Mouse (Mus musculus) left cerebral cortex, adult 2 months (tissue): ENCODE measurements around the gene Mfn1. TPM values are rescaled to one million over a fixed set of nuclear protein-coding genes. Genes with fewer than 3 reads are reported as not detected.

Source experiments
- DNase-seq, 2 experiments: peaks; one replicate each; pipeline ENCODE4 v3.0.0; 2021 to 2022; ENCODE audit warnings: low spot score in 2 of 2, mixed read lengths in 1 of 2; ENCODE audit errors: extremely low spot score in 1 of 2
- H3K27ac ChIP-seq: fragments of 200-600 bp; 2 replicates; pipeline ENCODE4 v1.8.1; 2022
- H3K4me3 ChIP-seq: fragments of 200-600 bp; 2 replicates; pipeline ENCODE4 v1.8.1; 2022
- CTCF ChIP-seq: fragments of 200-600 bp; IDR thresholded peaks from 2 replicates; pipeline ENCODE4 v1.8.1; 2022; ENCODE audit warnings: antibody characterized with exemption, mild to moderate bottlenecking, moderate library complexity
- intact Hi-C: fragments of 180-260 bp; cut with DNase I; formaldehyde crosslinking; loops from one replicate; pipeline ENCODE4 v1.15.1; 2025
- total RNA-seq, 2 experiments: library from RNA; stranded (reverse); gene quantifications; 2 replicates each; pipeline ENCODE4 v1.2.3; 2021

The Mfn1 gene
- total RNA-seq, 2 experiments from 2014 or later, result 119 to 123 TPM

DNA sequence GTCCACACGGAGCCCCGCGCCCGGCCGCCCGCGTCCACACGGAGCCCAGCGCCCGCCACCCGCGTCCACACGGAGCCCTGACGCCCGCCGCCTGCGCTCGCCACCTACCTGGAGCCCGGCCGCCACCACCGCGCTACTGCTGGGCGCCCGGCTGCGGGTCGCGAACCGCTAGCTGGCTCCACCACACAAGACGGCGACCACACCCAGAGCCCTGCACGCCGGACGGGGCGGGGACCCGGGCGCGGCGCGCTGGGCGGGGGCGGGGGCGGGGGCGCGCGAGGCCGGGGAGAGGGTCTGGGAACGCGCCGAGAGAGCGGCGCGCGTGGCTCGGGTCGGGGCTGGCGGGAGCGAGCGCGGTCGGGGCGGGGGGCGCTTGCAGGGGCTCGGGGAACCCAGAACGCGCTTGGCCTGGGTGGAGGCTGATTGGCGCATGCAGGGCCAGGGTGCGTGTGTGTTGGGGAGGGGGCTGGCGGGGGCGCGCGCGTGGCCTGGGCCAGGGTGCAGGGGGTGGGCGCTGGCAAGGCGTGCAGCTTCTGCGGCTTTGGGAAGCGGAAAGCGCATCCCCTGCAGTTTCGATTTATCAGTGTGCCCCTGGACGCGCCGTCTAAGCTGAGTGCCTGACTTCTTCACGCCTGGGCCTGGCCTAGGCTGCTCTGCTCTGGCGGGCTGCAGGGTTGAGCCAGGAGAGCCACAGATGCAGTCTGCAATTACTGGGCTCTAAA lies 87.2 kb downstream of the Mfn1 start, which contains the start of gene Gnb4:
Gnb4 (minus strand) TSS at position 255 of the 722 bp plus-strand sequence.
- DNase-seq, result peak; percentile 34 to 49
- Histone ChIP-seq H3K27ac (peak within 1 kb of the TSS; percentile 15; the same call in 1 of the 2 replicates), H3K4me3 (peak within 1 kb of the TSS; percentile 55)
- intact Hi-C loops, result no loop called here
- no peak for TF ChIP-seq CTCF

DNA sequence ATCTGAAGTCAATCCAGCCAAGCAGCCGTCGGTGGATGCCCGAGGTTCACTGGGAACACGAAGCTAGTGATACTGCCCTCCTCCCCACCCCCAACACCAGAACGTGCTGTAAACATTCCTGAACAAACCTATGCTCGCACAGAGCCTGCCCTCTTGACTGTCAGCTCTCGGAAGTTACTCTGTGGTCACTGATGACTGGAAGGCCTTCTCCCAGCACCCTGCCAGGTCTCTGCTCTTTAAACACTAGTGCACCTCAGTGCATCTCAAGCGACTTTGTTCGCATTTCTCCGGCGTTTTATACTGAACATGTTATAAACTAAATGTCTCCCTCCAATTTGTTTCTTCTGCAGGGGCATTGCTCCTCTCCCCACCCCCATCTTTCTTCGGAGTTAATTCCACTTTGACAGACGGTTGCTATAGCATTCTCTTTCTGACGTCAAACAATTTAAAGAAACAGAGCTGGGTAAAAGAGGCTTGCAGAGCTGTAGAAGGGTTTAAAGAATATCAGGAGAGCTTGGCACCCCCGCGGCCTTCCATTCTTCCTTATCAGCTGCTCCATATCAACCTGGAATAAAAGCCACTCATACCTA lies 87.9 kb downstream of the Mfn1 start:
- Histone ChIP-seq H3K4me3 (peak overlapping the region; percentile 55), H3K27ac (peak overlapping the region; percentile 15; the same call in 1 of the 2 replicates)
- TF ChIP-seq CTCF, result no peak
- DNase-seq, result no peak
- intact Hi-C loops, result no loop called here

DNA sequence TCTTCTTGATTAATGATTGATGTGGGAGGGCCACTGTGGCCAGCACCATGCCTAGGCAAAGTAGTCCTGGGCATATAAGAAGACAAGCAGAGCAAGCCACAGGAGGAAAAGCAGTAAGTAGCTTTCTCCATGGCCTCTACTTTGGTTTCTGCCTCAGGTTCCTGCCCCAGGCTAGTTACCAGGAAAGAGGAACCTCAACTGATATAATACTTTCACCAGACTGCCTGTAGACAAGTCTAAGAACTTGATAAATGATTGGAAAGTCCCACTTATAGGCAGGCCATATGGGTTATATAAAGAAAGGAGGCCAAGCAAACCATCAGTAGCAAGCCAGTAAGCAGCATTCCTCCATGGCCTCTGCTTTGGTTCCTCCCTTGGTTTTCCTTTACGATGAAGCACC lies 92.4 kb downstream of the Mfn1 start:
- intact Hi-C loops, result no loop called here
- no peak for TF ChIP-seq CTCF
- no peak overlapping the region for H3K27ac ChIP-seq

DNA sequence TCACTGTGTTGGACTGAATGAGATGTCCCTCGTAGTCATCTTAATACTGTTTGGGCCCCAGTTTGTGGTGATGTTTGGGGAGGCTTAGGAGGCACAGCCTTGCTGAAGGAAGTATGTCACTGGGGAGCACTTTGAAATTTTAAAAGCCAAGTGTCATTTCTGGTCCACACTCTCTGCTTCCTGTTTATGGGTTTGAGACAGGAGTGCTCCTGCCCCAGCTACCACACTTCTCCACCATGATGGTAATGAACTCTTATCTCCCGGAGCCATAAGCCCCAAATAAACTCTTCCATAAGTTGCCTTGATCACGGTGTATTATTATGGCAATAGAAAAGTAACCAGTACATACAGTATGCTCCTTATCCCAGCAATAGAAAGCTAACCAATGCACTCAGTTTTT lies 92.8 kb downstream of the Mfn1 start:
- Histone ChIP-seq H3K27ac (no peak overlapping the region), H3K4me3 (no peak overlapping the region)
- intact Hi-C loops, result no loop called here
- no peak for TF ChIP-seq CTCF
- DNase-seq, result no peak

More for the DNA sequence above, 92.4 kb downstream of the Mfn1 start:
- no peak for DNase-seq
- no peak overlapping the region for H3K4me3 ChIP-seq

DNA sequence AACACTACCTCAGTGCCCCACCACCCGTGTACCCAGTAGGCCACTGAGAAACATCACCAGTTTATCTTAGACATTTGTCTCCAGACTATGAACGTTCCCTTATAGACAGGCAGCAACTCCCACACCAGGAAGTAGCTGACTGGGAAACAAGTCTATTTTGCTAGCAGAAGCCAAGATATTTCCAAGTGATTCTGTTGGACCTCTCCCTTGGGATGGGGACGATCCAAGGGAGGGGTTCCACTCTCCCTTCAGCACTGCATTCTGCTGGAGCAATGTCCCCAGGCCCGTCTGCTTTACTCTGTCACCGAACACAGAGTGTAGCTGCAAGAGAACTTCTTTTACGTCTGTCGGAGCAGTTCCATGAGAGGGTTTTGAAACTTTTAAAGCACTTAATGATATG lies 98.9 kb downstream of the Mfn1 start:
- no peak overlapping the region for H3K27ac ChIP-seq
- DNase-seq, result no peak
- intact Hi-C loops, result no loop called here
- no peak overlapping the region for H3K4me3 ChIP-seq
- no peak for TF ChIP-seq CTCF

Other genes starting within 250 kb of the Mfn1 start
- gene Zmat3, start 163.5 kb upstream of the Mfn1 start, total RNA-seq, result 10 to 100 TPM; 83.8 to 85.9 TPM
- 10 to 100 TPM; 60.8 to 66.7 TPM for gene Pik3ca, start 131.8 kb upstream of the Mfn1 start, total RNA-seq
- not detected for gene Kcnmb3, start 37.2 kb upstream of the Mfn1 start, total RNA-seq
- 10 to 100 TPM; 36.1 to 37.0 TPM for gene Zfp639, start 19.2 kb upstream of the Mfn1 start, total RNA-seq
- gene Gnb4, start 87.1 kb downstream of the Mfn1 start, total RNA-seq, result 10 to 100 TPM; 22.9 to 27.4 TPM
- gene Actl6a, start 176.8 kb downstream of the Mfn1 start, total RNA-seq, result 10 to 100 TPM; 16.7 to 17.7 TPM
- 100 to 1,000 TPM; 198 to 210 TPM for gene Ndufb5, start 207.5 kb downstream of the Mfn1 start, total RNA-seq
- 10 to 100 TPM; 22.2 to 22.8 TPM for gene Mrpl47, start 208.1 kb downstream of the Mfn1 start, total RNA-seq